Mouse (Mus musculus): ENCODE data around the gene Ppm1h.
"Not testable (repeated sequence)": the region's sequence is repeated elsewhere in the genome, so short reads cannot be mapped to it uniquely, and the experiment has no call there.

DNA sequence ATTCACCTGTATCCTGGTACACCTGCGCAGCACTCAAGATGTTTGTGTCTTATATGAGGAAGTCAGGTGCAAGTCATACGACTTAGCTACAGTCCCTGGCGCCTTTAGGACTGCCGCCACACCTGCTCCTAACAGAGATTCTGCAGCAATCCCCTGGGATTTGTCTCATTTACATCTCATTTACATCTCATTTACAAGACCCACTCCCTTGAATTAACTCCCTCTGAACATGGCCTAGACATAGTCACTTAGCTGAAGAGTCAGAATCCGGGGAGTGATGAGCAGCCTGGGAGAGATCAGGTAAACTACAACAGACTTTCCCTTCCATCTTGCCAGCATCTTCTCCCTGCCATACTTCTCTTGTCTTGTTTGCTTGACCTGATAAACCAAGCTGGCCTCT, 287.1 kb downstream of the Ppm1h start:
- not testable (repeated sequence) for TF ChIP-seq CTCF, POLR2A (IDR thresholded peaks at IDR 0.05; ENCODE audit: extremely low read depth, insufficient read depth, low read length)

Measured in cortical plate, adult 2 months (tissue).